Mouse (Mus musculus): ENCODE data around the gene Id3. TPM values are rescaled to one million over a fixed set of nuclear protein-coding genes. Genes with fewer than 3 reads are reported as not detected.

The Id3 gene
- polyA plus RNA-seq, 1 experiment from 2014 or later, result 292 TPM

DNA sequence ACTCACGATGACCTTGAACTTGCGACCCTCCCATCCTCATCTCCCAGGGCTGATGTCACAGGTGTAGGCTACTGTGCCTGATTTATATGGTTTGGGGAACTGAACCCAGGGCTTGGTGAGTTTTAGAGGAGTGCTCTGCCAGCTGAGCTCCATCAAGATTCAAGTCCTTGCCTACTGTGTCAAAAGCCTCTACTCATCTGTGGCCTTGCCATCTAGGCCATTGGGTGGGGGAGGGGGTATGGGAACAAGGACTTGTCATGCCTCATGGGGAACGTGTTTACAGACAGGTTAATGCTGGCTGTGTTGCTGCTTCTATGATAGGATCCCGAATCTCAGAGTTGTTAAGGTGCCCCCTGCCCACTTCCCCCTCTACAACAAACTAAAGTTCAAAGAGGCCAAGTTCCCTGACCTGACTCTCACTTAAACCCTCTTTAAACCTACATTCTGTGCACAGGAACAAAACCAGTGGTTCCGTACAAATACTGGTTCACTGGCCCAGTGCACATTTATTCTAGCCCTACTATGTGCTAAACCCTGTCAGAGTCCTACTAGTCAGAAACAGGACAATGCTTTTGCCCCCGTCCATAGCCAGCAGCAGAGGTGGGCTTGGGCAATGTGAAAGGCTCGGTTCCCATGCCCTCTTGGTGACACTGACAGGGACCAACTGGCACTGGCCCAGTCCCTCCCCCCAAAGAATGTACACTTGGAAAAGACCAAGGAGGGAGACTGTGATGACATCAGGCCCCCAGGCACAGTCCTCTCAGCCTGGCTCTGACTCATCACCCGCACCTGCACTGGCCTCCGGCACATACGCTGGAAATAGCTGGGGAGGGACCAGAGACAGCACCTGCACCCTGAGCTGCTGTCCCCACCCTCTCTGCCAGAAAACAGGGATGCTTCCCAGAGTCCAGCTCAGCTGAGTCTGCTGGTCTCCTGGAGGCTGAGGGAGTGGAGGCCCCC is 33.1 kb upstream of the Id3 start:
- 66% methylated on average over 10 of the region's 10 CpGs for WGBS
- Histone ChIP-seq H3K9ac (no peak overlapping the region), H3K9me3 (no peaks in the 10 kb centered on the region), H3K27ac (no peak overlapping the region), H3K36me3 (no peaks in the 10 kb centered on the region), H3K4me1 (peaks cover 6% of the 10 kb centered on the region; the same call in 1 of the 2 replicates), H3K4me3 (replicated peaks) (no peak overlapping the region), H3K4me2 (no peak overlapping the region), H3K27me3 (replicated peaks) (no peaks in the 10 kb centered on the region)
- no peak for ATAC-seq (ENCODE audit: insufficient read depth, low FRiP score, low read depth)

DNA sequence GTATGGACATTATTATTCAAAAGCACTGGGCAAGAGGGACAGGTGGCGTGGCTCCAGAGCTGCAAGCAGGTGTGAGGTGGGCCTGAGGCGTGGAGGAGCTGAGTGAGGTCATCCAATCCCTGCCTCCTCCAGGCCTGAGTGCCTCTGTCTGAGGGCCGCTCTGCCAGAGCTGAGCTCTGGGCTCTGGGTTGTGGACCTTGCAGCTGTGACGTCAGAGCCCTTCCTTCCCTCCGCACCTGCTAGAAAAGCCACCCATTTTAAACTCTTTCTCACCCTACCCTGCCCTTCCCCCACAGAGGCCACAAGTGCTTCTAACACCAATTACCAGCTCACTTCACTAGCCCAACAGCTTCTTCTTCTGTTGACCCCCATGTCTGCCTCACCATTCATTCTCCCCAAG is 31.0 kb upstream of the Id3 start:
- no peak overlapping the region for H3K9ac ChIP-seq
- no peak overlapping the region for H3K4me3 ChIP-seq (replicated peaks)
- H3K4me2 ChIP-seq, result no peak overlapping the region
- no peaks in the 10 kb centered on the region for H3K9me3 ChIP-seq
- no peaks in the 10 kb centered on the region for H3K36me3 ChIP-seq
- H3K27ac ChIP-seq, result no peak overlapping the region
- ATAC-seq (ENCODE audit: insufficient read depth, low FRiP score, low read depth), result no peak
- no peaks in the 10 kb centered on the region for H3K27me3 ChIP-seq (replicated peaks)
- H3K4me1 ChIP-seq, result 0 out of 2 replicates have a peak, but pooled peaks cover 5% of the 10 kb centered on the region
- WGBS, result 51% methylated on average over 5 of the region's 5 CpGs

DNA sequence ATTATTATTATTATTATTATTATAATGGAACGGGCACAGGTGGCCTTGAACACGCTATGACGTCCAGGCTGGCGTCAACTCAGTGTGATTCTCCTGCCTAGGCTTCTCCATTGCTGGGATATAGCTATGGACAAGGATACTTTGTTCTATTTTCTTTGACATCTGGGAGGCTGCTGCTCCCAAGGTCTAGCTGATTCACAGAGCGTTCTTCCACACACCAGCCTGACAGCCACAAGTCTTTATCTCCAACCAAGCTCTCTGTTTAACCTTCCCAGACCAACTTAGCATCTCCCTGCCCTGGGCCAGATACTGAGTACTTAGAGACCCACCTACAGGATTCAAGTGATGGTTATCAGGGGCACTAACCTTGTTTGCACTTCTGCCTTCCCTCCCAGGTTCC is 28.6 kb upstream of the Id3 start:
- ATAC-seq (ENCODE audit: insufficient read depth, low FRiP score, low read depth), result no peak
- no peaks in the 10 kb centered on the region for H3K36me3 ChIP-seq
- H3K4me1 ChIP-seq, result 0 out of 2 replicates have a peak, but pooled peaks cover 5% of the 10 kb centered on the region
- H3K4me3 ChIP-seq (replicated peaks), result no peak overlapping the region
- no peak overlapping the region for H3K9ac ChIP-seq
- no peak overlapping the region for H3K27ac ChIP-seq
- no peak overlapping the region for H3K4me2 ChIP-seq
- 73% methylated on average over 5 of the region's 5 CpGs for WGBS
- H3K27me3 ChIP-seq (replicated peaks), result no peaks in the 10 kb centered on the region
- H3K9me3 ChIP-seq, result no peaks in the 10 kb centered on the region

DNA sequence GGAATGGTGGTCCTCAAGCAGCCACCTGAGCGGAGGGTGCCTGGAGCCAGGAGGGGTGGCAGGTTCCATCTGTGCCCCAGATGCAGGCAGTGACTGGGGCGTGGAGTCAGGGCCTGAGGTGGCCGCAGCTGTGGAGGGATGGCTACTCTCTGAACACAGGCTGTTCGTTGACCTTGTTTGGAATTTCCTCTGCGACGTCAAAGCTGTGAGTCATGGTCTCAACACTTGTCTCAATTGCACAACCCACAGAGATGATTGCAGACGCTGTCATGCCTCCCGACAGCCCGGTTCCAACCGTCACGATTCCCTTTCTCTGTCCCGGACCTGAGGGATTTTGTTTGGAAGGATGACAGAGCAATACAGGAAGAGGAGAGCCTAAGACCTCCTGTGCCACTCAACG is 26.3 kb upstream of the Id3 start:
- H3K27me3 ChIP-seq (replicated peaks), result no peaks in the 10 kb centered on the region
- H3K4me2 ChIP-seq, result 0 out of 2 replicates have a peak overlapping the region, but pooled peaks have one; percentile 25
- no peak overlapping the region for H3K9ac ChIP-seq
- no peak for ATAC-seq (ENCODE audit: insufficient read depth, low FRiP score, low read depth)
- H3K27ac ChIP-seq, result no peak overlapping the region
- peaks cover 5% of the 10 kb centered on the region; the same call in 1 of the 2 replicates for H3K4me1 ChIP-seq
- 33% methylated on average over 13 of the region's 13 CpGs for WGBS
- H3K4me3 ChIP-seq (replicated peaks), result no peak overlapping the region
- no peaks in the 10 kb centered on the region for H3K9me3 ChIP-seq
- no peaks in the 10 kb centered on the region for H3K36me3 ChIP-seq

DNA sequence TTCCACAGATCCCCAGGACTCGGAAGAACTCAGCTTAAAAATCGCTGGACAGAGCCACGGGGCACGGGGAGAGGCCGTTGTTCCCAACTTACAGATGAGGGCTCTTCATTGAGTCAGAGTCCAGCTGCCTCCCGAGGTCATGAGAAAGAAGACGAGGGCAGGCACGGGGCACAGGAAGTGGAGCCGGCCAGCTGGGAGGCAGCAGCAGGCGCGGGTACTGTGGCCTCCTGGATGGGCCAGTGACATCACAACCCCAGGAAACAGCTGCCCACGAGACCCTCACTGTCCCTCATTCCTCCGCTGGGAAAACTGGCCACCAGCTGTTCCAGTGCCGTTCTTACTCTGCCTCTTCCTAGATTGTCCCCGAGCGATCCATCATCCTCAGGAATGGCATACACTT is 23.3 kb upstream of the Id3 start:
- no peak overlapping the region for H3K9ac ChIP-seq
- no peaks in the 10 kb centered on the region for H3K36me3 ChIP-seq
- no peak overlapping the region for H3K4me3 ChIP-seq (replicated peaks)
- H3K27me3 ChIP-seq (replicated peaks), result no peaks in the 10 kb centered on the region
- H3K27ac ChIP-seq, result no peak overlapping the region
- H3K4me2 ChIP-seq, result no peak overlapping the region
- 24% methylated on average over 16 of the region's 16 CpGs for WGBS
- H3K9me3 ChIP-seq, result no peaks in the 10 kb centered on the region
- no peak for ATAC-seq (ENCODE audit: insufficient read depth, low FRiP score, low read depth)
- peaks cover 3% of the 10 kb centered on the region; the same call in 1 of the 2 replicates for H3K4me1 ChIP-seq

DNA sequence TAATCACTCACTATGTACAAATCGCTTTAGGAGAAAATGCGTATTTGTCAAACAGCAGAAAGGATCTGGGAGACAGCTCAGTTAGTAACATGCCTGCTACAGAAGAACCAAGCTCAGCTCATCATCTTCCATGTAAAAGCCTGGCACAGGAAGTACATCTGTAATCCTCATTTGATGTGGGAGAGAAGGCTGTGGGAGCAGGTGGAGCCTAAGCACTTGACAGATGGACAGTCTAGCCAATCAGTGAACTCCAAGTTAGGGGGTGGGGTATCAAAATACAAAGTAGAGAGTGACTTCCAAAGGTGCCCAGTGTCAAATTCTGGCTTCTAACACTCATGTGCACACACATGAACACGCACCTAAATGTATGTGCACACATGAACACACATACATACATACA is 22.1 kb upstream of the Id3 start:
- H3K4me1 ChIP-seq, result peaks cover 3% of the 10 kb centered on the region; the same call in 1 of the 2 replicates
- H3K27ac ChIP-seq, result no peak overlapping the region
- H3K9me3 ChIP-seq, result no peaks in the 10 kb centered on the region
- no peak for ATAC-seq (ENCODE audit: insufficient read depth, low FRiP score, low read depth)
- H3K27me3 ChIP-seq (replicated peaks), result no peaks in the 10 kb centered on the region
- H3K36me3 ChIP-seq, result no peaks in the 10 kb centered on the region
- no peak overlapping the region for H3K9ac ChIP-seq
- WGBS, result 92% methylated on average over 3 of the region's 3 CpGs
- no peak overlapping the region for H3K4me3 ChIP-seq (replicated peaks)
- no peak overlapping the region for H3K4me2 ChIP-seq

DNA sequence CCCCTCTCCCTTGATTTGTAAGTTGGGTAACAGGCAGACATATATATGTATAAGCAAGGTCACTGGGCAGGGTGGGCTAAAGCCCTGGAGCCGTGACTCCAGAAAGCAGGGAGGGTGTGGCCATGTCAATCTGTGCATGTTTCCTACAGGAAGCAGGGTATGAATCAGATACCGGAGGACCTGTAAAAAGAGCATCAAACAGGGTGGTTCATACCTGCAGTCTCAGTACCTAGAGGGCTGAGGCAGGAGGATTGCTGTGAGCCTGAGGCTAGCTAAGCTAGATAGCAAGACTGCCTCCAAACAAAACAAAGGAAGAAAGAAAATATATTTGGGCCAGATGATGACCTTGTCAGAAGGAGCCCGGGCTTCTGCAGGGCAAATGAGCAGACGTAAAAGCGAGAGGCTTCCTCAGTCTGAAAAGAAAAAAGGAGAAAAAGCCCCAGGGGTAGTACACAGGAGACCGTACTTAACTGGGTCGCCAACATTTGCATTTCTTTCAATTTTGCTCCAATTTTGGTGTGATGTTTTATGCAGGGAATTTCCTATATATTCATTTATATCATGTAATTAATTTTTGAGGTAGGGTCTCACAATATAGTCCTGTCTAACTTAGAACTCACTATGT is 21.3 kb upstream of the Id3 start:
- no peak overlapping the region for H3K4me2 ChIP-seq
- H3K9ac ChIP-seq, result no peak overlapping the region
- H3K36me3 ChIP-seq, result no peaks in the 10 kb centered on the region
- WGBS, result 85% methylated on average over 7 of the region's 7 CpGs
- H3K27ac ChIP-seq, result no peak overlapping the region
- no peak overlapping the region for H3K4me3 ChIP-seq (replicated peaks)
- peaks cover 3% of the 10 kb centered on the region; the same call in 1 of the 2 replicates for H3K4me1 ChIP-seq
- no peaks in the 10 kb centered on the region for H3K9me3 ChIP-seq
- ATAC-seq (ENCODE audit: insufficient read depth, low FRiP score, low read depth), result no peak
- no peaks in the 10 kb centered on the region for H3K27me3 ChIP-seq (replicated peaks)

DNA sequence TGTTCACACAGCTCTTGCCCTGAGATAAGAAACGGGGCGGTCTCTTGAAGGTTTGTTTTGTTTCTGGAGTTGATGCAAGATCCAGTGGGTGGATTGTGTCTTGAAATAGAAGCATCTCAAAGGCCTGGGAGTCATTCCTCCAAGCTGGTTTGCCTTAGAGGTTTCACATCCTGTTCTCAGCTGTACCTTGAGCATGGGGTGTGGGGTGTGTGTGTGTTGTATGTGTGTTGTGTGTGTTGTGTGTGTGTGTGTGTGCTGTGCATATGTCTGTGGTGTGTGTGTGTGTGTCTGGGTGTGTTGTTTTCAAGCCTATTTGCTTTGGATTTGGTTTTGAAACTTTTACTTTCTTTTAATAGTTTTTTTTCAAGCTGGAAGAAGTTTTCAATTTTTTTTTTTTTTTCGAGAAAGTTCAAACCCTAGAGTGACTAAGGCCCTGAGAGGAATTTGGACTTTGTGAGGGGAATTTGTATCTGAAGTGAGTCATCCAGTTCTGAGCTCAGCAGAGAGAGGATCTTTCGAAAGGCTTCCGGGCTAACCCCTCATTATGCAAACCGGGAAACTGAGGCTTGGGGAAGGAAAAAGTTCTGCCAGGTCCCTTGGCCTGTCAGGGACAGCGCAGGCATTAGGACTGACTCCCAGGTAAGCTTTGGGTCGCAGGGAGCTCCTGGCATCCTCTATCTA is 20.0 kb upstream of the Id3 start:
- Histone ChIP-seq H3K9ac (no peak overlapping the region), H3K4me1 (peaks cover 3% of the 10 kb centered on the region; the same call in 1 of the 2 replicates), H3K27me3 (replicated peaks) (no peaks in the 10 kb centered on the region), H3K36me3 (no peaks in the 10 kb centered on the region), H3K4me3 (replicated peaks) (no peak overlapping the region), H3K9me3 (no peaks in the 10 kb centered on the region), H3K4me2 (no peak overlapping the region), H3K27ac (peak overlapping the region; percentile 54)
- ATAC-seq (ENCODE audit: insufficient read depth, low FRiP score, low read depth), result no peak
- 44% methylated on average over 8 of the region's 8 CpGs for WGBS

DNA sequence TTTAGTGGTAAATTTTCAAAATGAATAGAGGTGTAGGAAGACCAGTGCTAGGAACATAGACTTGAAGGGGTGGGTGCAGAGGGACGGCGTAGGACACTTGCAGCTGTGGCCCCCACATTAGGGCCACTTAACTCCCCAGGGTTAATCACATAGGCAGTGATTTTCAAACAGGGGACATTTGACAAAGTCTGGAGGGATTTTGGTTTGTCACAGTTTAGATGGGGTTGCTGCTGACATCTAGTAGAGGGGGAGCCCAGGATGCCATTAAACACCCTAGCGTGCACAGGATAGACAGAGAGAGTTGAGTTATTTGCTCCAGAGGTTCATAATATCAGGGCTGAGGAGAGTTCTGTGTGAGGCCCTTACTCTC is 19.5 kb upstream of the Id3 start:
- Histone ChIP-seq H3K4me2 (no peak overlapping the region), H3K27ac (0 out of 2 replicates have a peak overlapping the region, but pooled peaks have one; percentile 19), H3K4me1 (peaks cover 3% of the 10 kb centered on the region; the same call in 1 of the 2 replicates), H3K9me3 (no peaks in the 10 kb centered on the region), H3K36me3 (no peaks in the 10 kb centered on the region), H3K27me3 (replicated peaks) (no peaks in the 10 kb centered on the region), H3K9ac (no peak overlapping the region), H3K4me3 (replicated peaks) (no peak overlapping the region)
- no peak for ATAC-seq (ENCODE audit: insufficient read depth, low FRiP score, low read depth)
- WGBS, result 85% methylated on average over 3 of the region's 3 CpGs

DNA sequence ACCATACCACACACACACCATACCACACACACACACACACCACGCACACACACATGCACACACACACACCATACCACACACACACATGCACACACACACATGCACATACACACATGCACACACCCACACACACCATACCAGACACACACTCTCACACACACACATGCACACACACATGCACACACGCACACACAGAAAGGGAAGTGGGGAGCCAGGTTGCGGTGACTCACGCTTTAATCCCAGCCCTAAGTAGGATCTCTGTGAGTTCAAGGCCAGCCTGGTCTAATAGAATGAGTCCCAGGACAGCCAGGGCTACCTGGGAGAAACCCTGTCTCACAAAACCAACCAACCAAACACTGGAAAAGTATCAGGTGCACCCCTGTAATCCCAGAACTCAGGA is 18.7 kb upstream of the Id3 start:
- WGBS, result 98% methylated on average over 4 of the region's 4 CpGs
- H3K9ac ChIP-seq, result no peak overlapping the region
- ATAC-seq (ENCODE audit: insufficient read depth, low FRiP score, low read depth), result no peak

DNA sequence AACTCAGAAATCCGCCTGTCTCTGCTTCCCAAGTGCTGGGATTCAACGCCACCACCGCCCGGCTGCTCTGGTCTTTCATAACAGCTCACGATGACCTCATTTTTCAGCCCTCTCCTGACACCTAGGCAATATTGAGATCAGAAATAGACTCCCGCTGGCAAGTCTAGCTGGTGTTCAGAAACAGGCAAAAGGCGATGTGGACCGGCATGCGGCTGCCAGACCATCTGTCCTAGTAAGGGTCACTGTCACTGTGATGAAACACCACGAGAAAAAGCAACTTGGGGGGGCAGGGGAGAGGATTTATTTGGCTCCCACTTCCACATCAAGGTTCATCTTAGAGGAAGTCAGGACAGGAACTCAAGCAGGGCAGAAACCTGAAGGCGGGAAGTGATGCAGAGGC is 17.8 kb upstream of the Id3 start:
- H3K36me3 ChIP-seq, result no peaks in the 10 kb centered on the region
- H3K27me3 ChIP-seq (replicated peaks), result no peaks in the 10 kb centered on the region
- ATAC-seq (ENCODE audit: insufficient read depth, low FRiP score, low read depth), result no peak
- H3K9ac ChIP-seq, result no peak overlapping the region
- no peaks in the 10 kb centered on the region for H3K9me3 ChIP-seq
- no peak overlapping the region for H3K27ac ChIP-seq
- no peak overlapping the region for H3K4me2 ChIP-seq
- peaks cover 3% of the 10 kb centered on the region; the same call in 1 of the 2 replicates for H3K4me1 ChIP-seq
- WGBS, result 83% methylated on average over 11 of the region's 11 CpGs
- H3K4me3 ChIP-seq (replicated peaks), result no peak overlapping the region

More for the DNA sequence above, 18.7 kb upstream of the Id3 start:
- no peak overlapping the region for H3K4me2 ChIP-seq
- H3K27ac ChIP-seq, result no peak overlapping the region
- H3K27me3 ChIP-seq (replicated peaks), result no peaks in the 10 kb centered on the region
- H3K4me1 ChIP-seq, result peaks cover 3% of the 10 kb centered on the region; the same call in 1 of the 2 replicates
- no peaks in the 10 kb centered on the region for H3K9me3 ChIP-seq
- no peak overlapping the region for H3K4me3 ChIP-seq (replicated peaks)
- no peaks in the 10 kb centered on the region for H3K36me3 ChIP-seq

All from stomach, embryonic 15.5 days (tissue).